Mouse (Mus musculus) CH12.LX (cell line): ENCODE data around the gene Noc3l. TPM values are rescaled to one million over a fixed set of nuclear protein-coding genes. Genes with fewer than 3 reads are reported as not detected.

Experiments
- DNase-seq: peaks from one replicate; pipeline ENCODE4 v3.0.0-alpha.2; 2013; ENCODE audit errors: extremely low read depth
- H3K27ac ChIP-seq: 2 replicates; pipeline ENCODE4 v1.5.1; 2012; ENCODE audit warnings: low read depth, mild to moderate bottlenecking, control low read depth, moderate library complexity; ENCODE audit not compliant: insufficient read depth
- H3K27me3 ChIP-seq: replicated peaks from 2 replicates; pipeline ENCODE3; 2012; ENCODE audit warnings: inconsistent platforms
- H3K36me3 ChIP-seq, 2 experiments: replicated peaks in 1 of 2; 2 replicates each; pipeline versions ENCODE3 to v1.6.1; 2012; ENCODE audit warnings: inconsistent platforms in 1 of 2, low read length in 1 of 2, mild to moderate bottlenecking in 1 of 2, mixed read lengths in 1 of 2, moderate library complexity in 1 of 2; ENCODE audit not compliant: control insufficient read depth in 1 of 2, insufficient read depth in 1 of 2
- H3K4me1 ChIP-seq, 2 experiments: 2 replicates each; pipeline ENCODE4 v1.6.1; 2012; ENCODE audit warnings: inconsistent platforms in 1 of 2, moderate library complexity in 1 of 2; ENCODE audit not compliant: insufficient read depth in 2 of 2, control insufficient read depth in 1 of 2
- H3K4me2 ChIP-seq: 2 replicates; pipeline ENCODE4 v1.6.1; 2012; ENCODE audit warnings: low read depth, mild to moderate bottlenecking, control low read depth; ENCODE audit not compliant: poor library complexity, insufficient read depth, severe bottlenecking
- H3K4me3 ChIP-seq, 3 experiments: fragments of 150-350 bp in 1 of 3; sonication (generic) in 1 of 3; replicated peaks in 1 of 3; 2 replicates each; pipeline versions ENCODE3 to v1.5.1; 2011 to 2012; ENCODE audit warnings: low read depth in 2 of 3, low read length in 2 of 3, mild to moderate bottlenecking in 2 of 3, moderate library complexity in 2 of 3, control low read depth in 1 of 3, improper control_type of control experiment in 1 of 3, inconsistent platforms in 1 of 3, mixed read lengths in 1 of 3; ENCODE audit not compliant: poor library complexity in 1 of 3
- H3K79me2 ChIP-seq: replicated peaks from 2 replicates; pipeline ENCODE4 v1.6.1; 2012; ENCODE audit warnings: mild to moderate bottlenecking, moderate library complexity; ENCODE audit not compliant: control insufficient read depth, poor library complexity, insufficient read depth, severe bottlenecking; ENCODE audit errors: extremely low read depth
- H3K9ac ChIP-seq: 2 replicates; pipeline ENCODE4 v1.6.1; 2012; ENCODE audit warnings: low read depth, mild to moderate bottlenecking, control low read depth, moderate library complexity; ENCODE audit not compliant: insufficient read depth
- H3K9me3 ChIP-seq: replicated peaks from 2 replicates; pipeline ENCODE3; 2012; ENCODE audit warnings: low read length, inconsistent platforms, mixed read lengths
- CHD2 ChIP-seq: IDR thresholded peaks from 2 replicates; pipeline ENCODE4 v1.6.1; 2011; ENCODE audit warnings: low read length, improper control_type of control experiment
- E2F4 ChIP-seq: IDR thresholded peaks from 2 replicates; pipeline ENCODE4 v1.6.1; 2011; ENCODE audit warnings: low read depth, low read length, improper control_type of control experiment; ENCODE audit not compliant: insufficient replicate concordance
- ELF1 ChIP-seq: IDR thresholded peaks from 2 replicates; pipeline ENCODE4 v1.6.1; 2014; ENCODE audit warnings: low read depth, mild to moderate bottlenecking, inconsistent platforms, low read length, improper control_type of control experiment
- EP300 ChIP-seq: IDR thresholded peaks from 2 replicates; pipeline ENCODE4 v1.6.1; 2011; ENCODE audit warnings: low read length, improper control_type of control experiment
- GABPA ChIP-seq: IDR thresholded peaks from 2 replicates; pipeline ENCODE4 v1.6.1; 2012; ENCODE audit warnings: low read depth, low read length, improper control_type of control experiment, inconsistent platforms; ENCODE audit not compliant: insufficient replicate concordance
- HCFC1 ChIP-seq: IDR thresholded peaks from 2 replicates; pipeline ENCODE4 v1.6.1; 2012; ENCODE audit warnings: low read depth, mild to moderate bottlenecking, inconsistent platforms, low read length, improper control_type of control experiment
- IRF4 ChIP-seq: IDR thresholded peaks from 2 replicates; pipeline ENCODE4 v1.6.1; 2014; ENCODE audit warnings: low read depth, mild to moderate bottlenecking, inconsistent platforms, low read length, improper control_type of control experiment
- JUN ChIP-seq: IDR thresholded peaks from 2 replicates; pipeline ENCODE4 v1.6.1; 2011; ENCODE audit warnings: low read depth, mild to moderate bottlenecking, low read length, improper control_type of control experiment, moderate library complexity; ENCODE audit not compliant: insufficient read depth
- JUND ChIP-seq: conservative IDR thresholded peaks from 2 replicates; pipeline ENCODE4 v1.6.1; 2011; ENCODE audit warnings: low read depth, low read length, improper control_type of control experiment
- KAT2A ChIP-seq: IDR thresholded peaks from 2 replicates; pipeline ENCODE4 v1.6.1; 2012; ENCODE audit warnings: low read length, improper control_type of control experiment, inconsistent platforms; ENCODE audit not compliant: insufficient replicate concordance
- MAFK ChIP-seq: IDR thresholded peaks from 2 replicates; pipeline ENCODE4 v1.6.1; 2011; ENCODE audit warnings: low read length, improper control_type of control experiment; ENCODE audit not compliant: insufficient replicate concordance
- MAX ChIP-seq: IDR thresholded peaks from 2 replicates; pipeline ENCODE4 v1.6.1; 2011; ENCODE audit warnings: low read length, improper control_type of control experiment
- SIN3A ChIP-seq: IDR thresholded peaks from 2 replicates; pipeline ENCODE4 v1.6.1; 2012; ENCODE audit warnings: low read length, improper control_type of control experiment, inconsistent platforms
- SMC3 ChIP-seq: IDR thresholded peaks from 2 replicates; pipeline ENCODE4 v1.6.1; 2011; ENCODE audit warnings: low read depth, low read length, improper control_type of control experiment
- TCF12 ChIP-seq: IDR thresholded peaks from 2 replicates; pipeline ENCODE4 v1.6.1; 2014; ENCODE audit warnings: low read depth, mild to moderate bottlenecking, inconsistent platforms, low read length, improper control_type of control experiment
- UBTF ChIP-seq: IDR thresholded peaks from 2 replicates; pipeline ENCODE4 v1.6.1; 2012; ENCODE audit warnings: low read depth, mild to moderate bottlenecking, inconsistent platforms, low read length, improper control_type of control experiment, moderate library complexity
- ZC3H11A ChIP-seq: IDR thresholded peaks from 2 replicates; pipeline ENCODE4 v1.6.1; 2012; ENCODE audit warnings: low read depth, mild to moderate bottlenecking, inconsistent platforms, low read length, improper control_type of control experiment
- ZMIZ1 ChIP-seq: IDR thresholded peaks from 2 replicates; pipeline ENCODE4 v1.6.1; 2012; ENCODE audit warnings: low read depth, mild to moderate bottlenecking, inconsistent platforms, low read length, improper control_type of control experiment
- ZNF384 ChIP-seq: IDR thresholded peaks from 2 replicates; pipeline ENCODE4 v1.6.1; 2012; ENCODE audit warnings: low read depth, low read length, improper control_type of control experiment, inconsistent platforms
- dilution Hi-C: fragments of 300-500 bp; cut with MboI; formaldehyde crosslinking; loops from 2 replicates; pipeline ENCODE4 v1.14.3; 2020; ENCODE audit warnings: low sequenced_read_pairs; ENCODE audit not compliant: extremely low pct_unique_long_range_greater_than_20kb, extremely low pct_ligation_motif_present
- in situ Hi-C: fragments of 300-500 bp; cut with MboI; formaldehyde crosslinking; loops from 3 replicates; pipeline ENCODE4 v1.14.3; 2019; ENCODE audit warnings: low sequenced_read_pairs, low pct_ligation_motif_present, low pct_unique_long_range_greater_than_20kb, mixed read lengths
- polyA plus RNA-seq: library from polyadenylated mRNA; unstranded; fragments of >175 nt; gene quantifications from 2 replicates; pipeline ENCODE4 v1.2.1, GENCODE M21; 2012; ENCODE audit warnings: low read depth; ENCODE audit not compliant: insufficient read length
- total RNA-seq, 2 experiments: library from RNA; depleted of rRNA; stranded (reverse); fragments of 300-350 nt in 1 of 2; fragments of >200 nt in 1 of 2; gene quantifications; 2 replicates each; pipeline ENCODE4 v1.2.3; 2012 to 2014

The Noc3l gene
- total and polyA plus RNA-seq, 3 experiments = 15.1 to 38.3 (median 34.9) TPM

- Histone ChIP-seq H3K36me3 (peaks cover 75 to 95% of the 10 kb centered on the region in 2 experiments), H3K79me2 (no peaks in the 10 kb centered on the region), H3K27ac (no peak overlapping the region), H3K27me3 (no peaks in the 10 kb centered on the region), H3K4me1 (no peaks in the 10 kb centered on the region), H3K4me3 (no peak overlapping the region), H3K4me2 (no peak overlapping the region), H3K9ac (no peak overlapping the region), H3K9me3 (no peaks in the 10 kb centered on the region)
- no peak for DNase-seq
- TF ChIP-seq IRF4 (no peak), ZC3H11A (no peak), TCF12 (no peak), KAT2A (no peak), JUND (no peak), UBTF (no peak), ZMIZ1 (no peak), ZNF384 (no peak), SIN3A (no peak), MAFK (no peak)
- dilution Hi-C loops = no loop called here
- in situ Hi-C loops = loop anchor here (25.0 kb wide), 1 partner anchor 381 kb away; no protein-coding TSS in a partner anchor
Observed at GRCm38 (mm10) chr19:38793563-38794045, 25.4 kb downstream of the Noc3l start.

GRCm38 (mm10) chr19:38787756-38788155 lies 31.3 kb downstream of the Noc3l start:
- Histone ChIP-seq H3K9ac (no peak overlapping the region), H3K4me1 (no peaks in the 10 kb centered on the region), H3K4me2 (no peak overlapping the region), H3K4me3 (no peak overlapping the region), H3K79me2 (no peaks in the 10 kb centered on the region), H3K27me3 (no peaks in the 10 kb centered on the region), H3K27ac (no peak overlapping the region), H3K9me3 (no peaks in the 10 kb centered on the region), H3K36me3 (peaks cover 29 to 61% of the 10 kb centered on the region in 2 experiments)
- DNase-seq = no peak
- in situ Hi-C loops = loop anchor here (25.0 kb wide), 1 partner anchor 375 kb away; no protein-coding TSS in a partner anchor
- no peak for TF ChIP-seq E2F4
- TF ChIP-seq HCFC1 = no peak
- no peak for TF ChIP-seq SMC3
- TF ChIP-seq ZC3H11A = no peak
- TF ChIP-seq JUN = no peak
- no peak for TF ChIP-seq MAX
- no peak for TF ChIP-seq CHD2
- no peak for TF ChIP-seq EP300
- TF ChIP-seq ELF1 = no peak
- no peak for TF ChIP-seq GABPA
- dilution Hi-C loops = no loop called here
